Mouse (Mus musculus) E14TG2a.4 (cell line): ENCODE measurements around the gene Car10.

Source experiments
- CTCF ChIP-seq: conservative IDR thresholded peaks from 2 replicates; pipeline ENCODE4 v1.5.1; 2014; ENCODE audit warnings: low read length
- NANOG ChIP-seq: IDR thresholded peaks from 2 replicates; pipeline ENCODE4 v1.6.1; 2014; ENCODE audit warnings: borderline replicate concordance, low read length, mixed read lengths
- POU5F1 ChIP-seq: IDR thresholded peaks from 2 replicates; pipeline ENCODE4 v1.6.1; 2014; ENCODE audit warnings: low read length, borderline replicate concordance

GRCm38 (mm10) chr11:93623605-93624004 lies 525.8 kb downstream of the Car10 start:
- TF ChIP-seq CTCF (no peak), NANOG (no peak), POU5F1 (no peak)
